Mouse (Mus musculus) G1E (cell line): ENCODE results near the gene Lctl.

Experiments
- CTCF ChIP-seq: IDR thresholded peaks from 2 replicates; pipeline ENCODE4 v1.5.1; 2012; ENCODE audit warnings: low read depth, low read length, inconsistent platforms, mixed read lengths
- TAL1 ChIP-seq: conservative IDR thresholded peaks from 2 replicates; pipeline ENCODE4 v1.6.1; 2012; ENCODE audit warnings: low read depth, low read length, inconsistent platforms, mixed read lengths

DNA sequence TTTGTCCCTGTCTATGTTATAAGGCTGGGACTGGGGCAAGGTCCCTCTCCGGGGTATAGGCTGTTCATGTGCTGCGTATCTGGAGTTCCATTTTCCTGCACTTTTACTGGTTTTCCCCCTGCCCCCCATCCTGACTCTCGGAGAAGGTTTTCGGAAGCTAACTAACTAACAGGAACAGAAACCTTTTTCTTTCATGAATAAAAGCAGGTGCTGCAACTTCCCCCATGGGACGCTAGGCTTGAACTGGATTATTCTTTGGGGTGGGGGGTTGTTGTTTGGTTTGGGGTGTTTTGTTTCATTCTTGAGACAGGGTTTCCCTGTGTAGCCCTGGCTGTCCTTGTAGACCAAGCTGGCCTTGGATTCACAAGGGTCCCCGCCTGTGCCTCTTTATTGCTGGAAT is 30.4 kb upstream of the Lctl start:
- no peak for TF ChIP-seq CTCF
- TF ChIP-seq TAL1 = no peak
